Mouse (Mus musculus) liver, postnatal 0 days (tissue): ENCODE measurements around the gene Lrig3. TPM values are rescaled to one million over a fixed set of nuclear protein-coding genes. Genes with fewer than 3 reads are reported as not detected.

Experiments
- ATAC-seq: fragments of 200-750 bp; cut with Nextera tagmentation; 2 replicates; pipeline ENCODE4 v1.8.0; 2017; ENCODE audit warnings: mild to moderate bottlenecking, moderate library complexity
- DNase-seq: peaks from one replicate; pipeline ENCODE4 v3.0.0-alpha.2; 2016
- H3K27ac ChIP-seq: fragments of 300-500 bp; sonication (generic); 2 replicates; pipeline ENCODE4 v1.5.1; 2014; ENCODE audit warnings: antibody characterized with exemption, moderate library complexity, mild to moderate bottlenecking, low read depth
- H3K27me3 ChIP-seq: fragments of 300-500 bp; sonication (generic); 2 replicates; pipeline ENCODE4 v1.6.1; 2014; ENCODE audit warnings: low read length, control low read depth, mixed read lengths; ENCODE audit not compliant: insufficient read depth
- H3K36me3 ChIP-seq: fragments of 300-500 bp; sonication (generic); replicated peaks from 2 replicates; pipeline ENCODE4 v1.6.1; 2014; ENCODE audit warnings: mild to moderate bottlenecking, control low read depth, low read length, moderate library complexity, mixed read lengths; ENCODE audit not compliant: insufficient read depth
- H3K4me1 ChIP-seq: fragments of 300-500 bp; sonication (generic); 2 replicates; pipeline ENCODE4 v1.6.1; 2014; ENCODE audit warnings: antibody characterized with exemption, mild to moderate bottlenecking, control low read depth; ENCODE audit not compliant: insufficient read depth
- H3K4me2 ChIP-seq: fragments of 300-500 bp; sonication (generic); 2 replicates; pipeline ENCODE4 v1.6.1; 2014; ENCODE audit warnings: low read depth, mild to moderate bottlenecking, low read length, moderate library complexity, mixed read lengths
- H3K4me3 ChIP-seq: fragments of 300-500 bp; sonication (generic); 2 replicates; pipeline ENCODE4 v1.5.1; 2014; ENCODE audit warnings: low read depth, low read length
- H3K9ac ChIP-seq: fragments of 300-500 bp; sonication (generic); replicated peaks from 2 replicates; pipeline ENCODE4 v1.6.1; 2014; ENCODE audit warnings: mild to moderate bottlenecking, moderate library complexity
- H3K9me3 ChIP-seq: fragments of 300-500 bp; sonication (generic); 2 replicates; pipeline ENCODE4 v1.6.1; 2016; ENCODE audit warnings: mild to moderate bottlenecking, control low read depth, low read length, mixed read lengths
- CTCF ChIP-seq: sonication (generic); IDR thresholded peaks from 2 replicates; pipeline ENCODE4 v1.5.1; 2016; ENCODE audit warnings: antibody characterized with exemption, low read depth
- EP300 ChIP-seq: IDR thresholded peaks from 2 replicates; pipeline ENCODE4 v1.6.1; 2016; ENCODE audit warnings: antibody characterized with exemption, low read depth, mild to moderate bottlenecking
- WGBS: fragments of 180-500 bp; shearing (Covaris S2); extraction: QIAGEN DNeasy Blood & Tissue Kit; methylation state at CpG from one replicate; pipeline ENCODE4 v1.1.7; 2014; ENCODE audit not compliant: insufficient replicate concordance; 5-methylcytosine and 5-hydroxymethylcytosine counted together
- microRNA-seq: library from miRNA; unstranded; fragments of <30 nt; microRNA quantifications from one replicate; pipeline ENCODE4, GENCODE M21; 2016
- polyA plus RNA-seq: library from polyadenylated mRNA; unstranded; fragments of >200 nt; fragmentation: Nextera tagmentation; extraction: Ambion mirVana; gene quantifications from 2 replicates; pipeline ENCODE4 v1.2.1, GENCODE M21; 2015

Gene Lrig3
- polyA plus RNA-seq, 1 experiment from 2014 or later: 0.94 TPM

DNA sequence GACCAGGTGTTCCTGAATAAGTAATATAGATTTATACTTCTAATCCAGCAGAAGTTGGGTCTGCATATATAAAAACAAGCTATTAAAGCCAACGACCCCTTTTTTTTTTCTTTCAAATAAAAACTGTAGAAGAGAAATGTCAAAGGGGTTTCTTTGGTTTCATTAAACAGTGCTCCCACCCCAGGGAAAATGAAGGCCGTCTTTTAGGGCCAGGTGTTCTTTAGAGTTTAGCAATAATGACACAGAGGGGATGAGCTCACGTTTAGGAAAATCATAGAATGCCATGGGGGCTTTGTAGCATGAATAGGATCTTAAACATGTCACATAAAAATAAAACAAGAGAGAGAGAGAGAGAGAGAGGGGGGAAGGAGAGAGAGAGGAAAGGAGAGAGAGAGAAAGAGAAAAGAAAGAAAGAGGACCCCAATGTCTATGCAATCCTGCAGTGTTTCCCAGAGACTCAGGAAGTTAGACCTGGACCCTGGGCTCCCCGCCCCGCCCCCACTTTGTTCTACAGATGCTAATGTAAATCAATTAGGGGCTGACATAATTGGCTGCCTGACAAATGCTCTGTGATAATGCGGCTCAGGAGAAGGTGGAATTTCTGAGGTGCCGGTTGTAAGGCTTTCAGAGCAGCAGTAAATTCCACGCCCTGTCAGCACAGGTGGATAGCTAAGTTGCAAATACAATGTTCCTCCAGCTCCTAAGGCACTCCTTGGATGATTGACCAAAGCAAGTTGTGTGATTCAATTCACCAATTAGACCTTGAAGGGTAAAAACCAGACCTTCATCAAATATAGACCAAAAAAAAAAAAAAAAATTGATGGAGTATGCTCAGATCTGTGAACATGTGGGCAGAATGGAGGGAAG is 62.8 kb downstream of the Lrig3 start:
- DNase-seq: no peak
- H3K27me3 ChIP-seq: no peaks in the 10 kb centered on the region
- ATAC-seq: no peak
- no peak overlapping the region for H3K4me2 ChIP-seq
- no peak overlapping the region for H3K9ac ChIP-seq
- H3K36me3 ChIP-seq: no peaks in the 10 kb centered on the region
- 38% methylated on average over 8 of the region's 8 CpGs for WGBS
- H3K27ac ChIP-seq: no peak overlapping the region
- H3K4me3 ChIP-seq: no peak overlapping the region
- no peaks in the 10 kb centered on the region for H3K9me3 ChIP-seq
- TF ChIP-seq CTCF (no peak), EP300 (no peak)
- no peaks in the 10 kb centered on the region for H3K4me1 ChIP-seq

DNA sequence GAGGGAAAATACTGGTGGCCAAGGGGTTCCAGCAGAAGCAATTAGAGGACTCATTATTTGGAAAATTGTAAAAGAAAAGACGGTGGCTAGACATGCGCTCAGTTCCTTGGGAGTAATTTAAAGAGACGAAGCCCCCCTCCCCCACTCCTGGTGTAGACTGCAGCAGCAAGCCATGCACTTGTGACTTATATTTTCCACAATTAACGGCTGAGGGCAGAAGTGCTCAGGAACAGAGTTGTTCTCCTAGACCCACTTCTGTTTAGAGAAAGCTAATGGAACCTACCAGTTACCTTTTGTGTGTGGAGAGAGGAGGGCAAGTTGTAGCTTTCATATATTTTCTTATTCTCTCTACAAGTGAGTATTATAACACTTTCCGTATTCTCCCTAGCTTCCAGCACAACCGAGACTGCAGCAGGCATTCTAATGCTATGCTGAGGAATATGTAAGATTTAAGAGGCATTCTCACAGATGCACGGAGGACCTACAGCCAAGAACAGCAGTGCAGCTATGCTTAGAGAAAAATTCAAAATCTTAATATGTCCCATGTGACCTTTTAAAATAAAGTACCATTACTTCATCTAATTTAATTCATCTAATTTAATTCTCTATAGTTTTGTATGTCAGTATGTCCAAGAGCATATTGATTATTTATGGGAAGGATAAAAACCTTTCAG is 63.6 kb downstream of the Lrig3 start:
- no peaks in the 10 kb centered on the region for H3K9me3 ChIP-seq
- H3K27ac ChIP-seq: no peak overlapping the region
- H3K4me2 ChIP-seq: no peak overlapping the region
- H3K4me1 ChIP-seq: no peaks in the 10 kb centered on the region
- ATAC-seq: no peak
- TF ChIP-seq EP300 (no peak), CTCF (no peak)
- no peak overlapping the region for H3K9ac ChIP-seq
- H3K36me3 ChIP-seq: no peaks in the 10 kb centered on the region
- H3K4me3 ChIP-seq: no peak overlapping the region
- H3K27me3 ChIP-seq: no peaks in the 10 kb centered on the region
- no peak for DNase-seq
- 63% methylated on average over 7 of the region's 7 CpGs for WGBS

DNA sequence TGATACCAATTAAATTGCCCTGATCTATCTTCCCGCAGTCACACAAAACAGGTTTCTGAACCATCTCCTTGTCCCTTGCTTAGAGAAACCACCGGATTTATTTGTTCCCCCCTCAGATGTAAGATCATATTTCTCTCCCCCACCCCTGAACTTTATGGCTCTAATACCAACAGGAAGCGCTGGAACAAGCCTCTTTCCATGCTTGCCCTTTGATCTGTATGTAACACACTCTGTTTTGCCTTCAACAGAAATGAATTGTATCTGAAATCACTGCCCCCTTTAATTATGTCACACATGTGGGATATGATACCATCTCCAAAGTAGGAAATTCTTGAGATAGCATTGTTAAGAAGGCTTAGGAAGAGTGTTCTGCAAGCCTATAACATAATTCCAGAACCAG is 90.9 kb downstream of the Lrig3 start:
- 59% methylated on average over 3 of the region's 3 CpGs for WGBS
- H3K9ac ChIP-seq: no peak overlapping the region
- no peaks in the 10 kb centered on the region for H3K27me3 ChIP-seq
- no peaks in the 10 kb centered on the region for H3K9me3 ChIP-seq
- no peak overlapping the region for H3K4me2 ChIP-seq
- no peak overlapping the region for H3K4me3 ChIP-seq
- TF ChIP-seq CTCF: no peak
- TF ChIP-seq EP300: no peak
- no peak for DNase-seq
- no peak overlapping the region for H3K27ac ChIP-seq
- no peaks in the 10 kb centered on the region for H3K4me1 ChIP-seq
- H3K36me3 ChIP-seq: no peaks in the 10 kb centered on the region
- ATAC-seq: no peak

DNA sequence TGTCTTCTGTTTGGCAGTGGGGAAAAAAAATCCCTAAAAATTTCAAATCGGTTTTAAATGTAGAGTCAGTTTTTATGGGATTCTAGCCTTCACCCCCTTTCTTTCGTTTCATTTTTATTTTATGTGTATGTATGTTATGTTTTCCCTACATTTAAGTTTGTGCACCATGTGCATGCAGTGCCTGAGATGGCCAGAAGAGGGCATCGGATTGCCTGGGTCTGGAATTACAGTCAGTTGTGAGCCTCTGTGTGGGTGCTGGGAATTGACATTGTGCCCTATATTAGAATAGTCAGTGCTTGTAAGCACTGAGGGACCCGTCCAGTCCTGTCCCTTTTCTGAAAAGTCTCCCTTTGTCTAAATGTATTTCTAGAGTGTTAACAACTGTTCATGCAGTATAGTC is 96.8 kb downstream of the Lrig3 start:
- Histone ChIP-seq H3K9me3 (no peaks in the 10 kb centered on the region; the same call in 1 of the 2 replicates), H3K4me3 (no peak overlapping the region), H3K36me3 (no peaks in the 10 kb centered on the region), H3K9ac (no peak overlapping the region), H3K4me1 (no peaks in the 10 kb centered on the region), H3K27ac (no peak overlapping the region), H3K27me3 (no peaks in the 10 kb centered on the region), H3K4me2 (no peak overlapping the region)
- no peak for ATAC-seq
- DNase-seq: no peak
- TF ChIP-seq CTCF: peak; percentile 19; the same call in 1 of the 2 replicates
- TF ChIP-seq EP300: no peak
- WGBS: 71% methylated on average over 4 of the region's 4 CpGs

Small RNA genes within 50 kb of the gene (microRNA-seq; reads per million reads assigned to microRNA genes)
- not detected for gene Gm22183
